Mouse (Mus musculus) brown adipose tissue, adult 24 weeks (tissue): ENCODE data around the gene Dgkz. TPM values are rescaled to one million over a fixed set of nuclear protein-coding genes. Genes with fewer than 3 reads are reported as not detected.

ENCODE experiments used
- H3K27ac ChIP-seq: fragments of 200-500 bp; replicated peaks from 2 replicates; pipeline ENCODE4 v1.5.1; 2012; ENCODE audit warnings: low read depth, mild to moderate bottlenecking, low read length
- H3K4me1 ChIP-seq: fragments of 200-500 bp; 2 replicates; pipeline ENCODE4 v1.6.1; 2012; ENCODE audit warnings: low read length, mixed read lengths; ENCODE audit not compliant: control insufficient read depth, insufficient read depth, insufficient read length
- H3K4me3 ChIP-seq: fragments of 200-500 bp; 2 replicates; pipeline ENCODE4 v1.5.1; 2012; ENCODE audit warnings: low read depth, mild to moderate bottlenecking, low read length, moderate library complexity; ENCODE audit not compliant: insufficient read depth
- polyA plus RNA-seq: library from polyadenylated mRNA; stranded (reverse); fragments of >200 nt; gene quantifications from 2 replicates; pipeline ENCODE4 v1.2.4, GENCODE M21; 2012; ENCODE audit not compliant: missing spikeins, insufficient read depth, insufficient read length

The Dgkz gene
- polyA plus RNA-seq, 1 experiment, result 8.1 TPM

DNA sequence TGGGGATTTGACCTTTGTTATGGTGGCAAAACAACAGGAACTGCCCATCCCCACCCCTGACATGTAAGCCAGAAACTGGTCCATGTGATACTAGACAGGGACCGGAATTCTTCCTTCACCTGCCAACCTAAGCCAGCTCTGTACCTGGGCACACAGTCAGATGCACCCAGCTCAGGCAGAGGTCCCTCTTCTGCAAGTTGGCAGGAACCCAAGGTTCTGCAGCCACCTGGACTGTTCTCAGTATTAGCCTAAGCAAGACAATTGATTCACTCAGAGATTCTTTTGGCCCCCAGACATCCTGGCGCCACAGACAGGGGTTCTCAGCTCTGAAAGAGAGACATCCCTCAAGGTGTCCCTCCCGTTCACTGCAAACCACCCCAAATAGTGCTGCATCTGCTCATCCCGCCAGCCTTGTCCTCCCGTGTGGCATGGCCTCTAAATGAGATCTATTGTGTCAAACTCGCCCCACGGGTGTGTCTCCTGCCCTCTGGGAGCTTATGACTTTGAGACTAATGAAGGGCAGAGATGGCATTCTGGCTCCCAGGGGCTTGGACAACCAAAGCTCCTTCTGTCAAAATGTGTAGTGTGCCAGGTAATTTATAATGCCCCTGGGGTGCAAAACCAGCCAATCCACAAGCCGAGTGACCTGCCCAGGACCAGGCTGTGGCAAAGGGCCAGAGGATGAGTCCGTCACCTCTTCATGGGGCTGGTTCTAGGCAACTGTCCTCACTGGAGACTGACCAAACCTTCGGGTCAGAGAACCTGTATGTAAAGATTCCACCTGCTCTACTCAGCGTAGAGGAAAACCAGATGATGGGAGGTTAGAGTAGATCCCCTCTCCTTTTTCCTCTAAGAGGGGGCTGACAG lies 15.9 kb downstream of the Dgkz start:
- H3K4me1 ChIP-seq, result peaks cover 39% of the 10 kb centered on the region
- H3K4me3 ChIP-seq, result no peak overlapping the region
- peak overlapping the region; percentile 17; the same call in 1 of the 2 replicates for H3K27ac ChIP-seq

GRCm38 (mm10) chr2:91958701-91959457 lies 16.8 kb downstream of the Dgkz start:
- Histone ChIP-seq H3K4me1 (peaks cover 44% of the 10 kb centered on the region), H3K27ac (no peak overlapping the region)

DNA sequence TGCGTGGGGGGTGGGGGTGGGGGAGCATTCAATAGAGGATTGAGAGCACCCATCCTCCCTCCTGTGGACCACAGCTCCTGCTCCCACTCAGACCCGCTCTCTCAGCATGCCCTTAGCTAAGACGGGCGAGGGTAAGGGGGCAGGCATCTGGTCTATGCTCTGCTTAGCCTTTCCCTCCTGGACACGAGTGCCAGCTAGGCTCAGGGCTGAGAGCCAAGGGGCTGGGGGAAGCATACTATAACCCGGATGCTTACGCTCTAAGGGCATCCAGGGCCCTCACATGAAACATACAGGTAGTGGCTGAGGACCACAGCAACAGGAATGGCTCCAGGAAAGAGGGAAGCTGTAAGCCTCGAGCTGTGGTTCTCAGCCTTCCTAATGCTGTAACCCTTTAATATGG lies 17.6 kb downstream of the Dgkz start:
- Histone ChIP-seq H3K4me1 (peaks cover 43% of the 10 kb centered on the region), H3K4me3 (no peak overlapping the region), H3K27ac (no peak overlapping the region)

More at GRCm38 (mm10) chr2:91958701-91959457, 16.8 kb downstream of the Dgkz start:
- no peak overlapping the region for H3K4me3 ChIP-seq

GRCm38 (mm10) chr2:91957096-91957495 lies 18.6 kb downstream of the Dgkz start:
- H3K4me3 ChIP-seq, result no peak overlapping the region
- H3K27ac ChIP-seq, result no peak overlapping the region

GRCm38 (mm10) chr2:91955875-91956274 lies 19.8 kb downstream of the Dgkz start:
- Histone ChIP-seq H3K4me1 (peaks cover 45% of the 10 kb centered on the region), H3K4me3 (no peak overlapping the region), H3K27ac (no peak overlapping the region)

More at GRCm38 (mm10) chr2:91957096-91957495, 18.6 kb downstream of the Dgkz start:
- peaks cover 44% of the 10 kb centered on the region for H3K4me1 ChIP-seq

DNA sequence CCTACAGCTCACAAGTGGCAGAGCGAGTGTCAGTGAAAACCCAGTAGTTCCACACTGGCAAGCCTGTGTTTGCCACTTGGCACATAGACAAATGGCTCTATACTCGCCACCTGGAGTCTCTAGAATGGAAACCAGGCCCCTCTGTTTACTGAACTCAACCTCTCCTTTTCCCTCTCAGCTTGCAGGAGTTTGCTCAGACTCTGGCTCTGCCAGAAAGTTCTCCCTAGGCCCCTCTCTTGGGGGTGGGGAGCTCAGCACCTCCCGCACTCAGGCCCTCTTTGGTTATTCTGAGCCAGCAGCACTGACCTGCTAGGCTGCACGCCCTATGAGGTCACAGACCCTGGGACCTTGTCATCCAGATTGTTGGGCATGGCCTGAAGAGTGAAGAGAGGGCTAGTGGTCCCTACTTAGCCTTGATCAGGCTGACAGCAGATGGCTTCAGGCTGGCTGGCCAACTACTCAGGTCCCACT lies 20.5 kb downstream of the Dgkz start:
- Histone ChIP-seq H3K27ac (0 out of 2 replicates have a peak overlapping the region, but pooled peaks have one; percentile 0), H3K4me1 (peaks cover 48% of the 10 kb centered on the region), H3K4me3 (no peak overlapping the region)

GRCm38 (mm10) chr2:91953825-91954224 lies 21.8 kb downstream of the Dgkz start:
- Histone ChIP-seq H3K4me3 (no peak overlapping the region), H3K4me1 (peaks cover 52% of the 10 kb centered on the region)

DNA sequence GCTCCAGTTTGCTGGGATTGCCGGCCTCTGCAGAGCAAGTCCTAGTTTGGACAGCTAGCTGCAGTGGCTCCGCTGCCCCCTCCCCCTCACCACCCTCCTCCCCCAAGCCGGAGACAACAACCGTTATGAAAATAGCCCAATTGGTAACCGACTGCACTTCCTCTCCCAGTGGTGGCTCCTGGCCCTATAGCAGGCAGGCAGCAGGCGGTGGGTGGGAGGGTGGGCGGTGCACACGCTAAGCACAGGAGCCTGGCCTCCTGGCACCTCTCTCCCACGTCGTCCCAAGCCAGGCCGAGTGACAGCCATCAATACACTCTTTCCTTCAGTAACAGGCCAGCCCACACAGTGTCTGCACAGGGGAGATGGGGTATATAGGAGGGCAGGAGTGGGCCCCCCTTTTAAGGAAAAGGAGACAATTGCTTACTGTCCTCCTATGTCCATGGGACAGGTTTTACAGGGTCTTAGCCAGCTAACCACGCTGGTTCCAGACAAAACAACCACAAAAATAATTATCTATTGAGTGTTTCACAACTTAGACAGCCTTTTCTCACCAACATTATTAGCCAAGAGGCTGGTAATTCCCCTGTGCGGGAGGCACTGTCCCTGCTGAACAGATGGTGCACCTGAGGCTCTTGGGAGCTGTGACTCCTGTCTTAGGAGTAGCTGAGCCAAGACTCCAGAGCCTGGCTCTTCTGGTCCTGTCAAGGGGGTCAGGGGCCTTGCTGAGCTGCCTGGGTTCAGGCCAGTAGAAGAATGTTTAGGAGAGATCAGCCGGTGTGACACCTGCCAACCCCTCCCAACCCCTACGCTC lies 25.2 kb downstream of the Dgkz start:
- peaks cover 54% of the 10 kb centered on the region for H3K4me1 ChIP-seq
- H3K4me3 ChIP-seq, result peak overlapping the region; percentile 54
- peak overlapping the region; percentile 71 for H3K27ac ChIP-seq

More at GRCm38 (mm10) chr2:91953825-91954224, 21.8 kb downstream of the Dgkz start:
- H3K27ac ChIP-seq, result peak overlapping the region; percentile 49

DNA sequence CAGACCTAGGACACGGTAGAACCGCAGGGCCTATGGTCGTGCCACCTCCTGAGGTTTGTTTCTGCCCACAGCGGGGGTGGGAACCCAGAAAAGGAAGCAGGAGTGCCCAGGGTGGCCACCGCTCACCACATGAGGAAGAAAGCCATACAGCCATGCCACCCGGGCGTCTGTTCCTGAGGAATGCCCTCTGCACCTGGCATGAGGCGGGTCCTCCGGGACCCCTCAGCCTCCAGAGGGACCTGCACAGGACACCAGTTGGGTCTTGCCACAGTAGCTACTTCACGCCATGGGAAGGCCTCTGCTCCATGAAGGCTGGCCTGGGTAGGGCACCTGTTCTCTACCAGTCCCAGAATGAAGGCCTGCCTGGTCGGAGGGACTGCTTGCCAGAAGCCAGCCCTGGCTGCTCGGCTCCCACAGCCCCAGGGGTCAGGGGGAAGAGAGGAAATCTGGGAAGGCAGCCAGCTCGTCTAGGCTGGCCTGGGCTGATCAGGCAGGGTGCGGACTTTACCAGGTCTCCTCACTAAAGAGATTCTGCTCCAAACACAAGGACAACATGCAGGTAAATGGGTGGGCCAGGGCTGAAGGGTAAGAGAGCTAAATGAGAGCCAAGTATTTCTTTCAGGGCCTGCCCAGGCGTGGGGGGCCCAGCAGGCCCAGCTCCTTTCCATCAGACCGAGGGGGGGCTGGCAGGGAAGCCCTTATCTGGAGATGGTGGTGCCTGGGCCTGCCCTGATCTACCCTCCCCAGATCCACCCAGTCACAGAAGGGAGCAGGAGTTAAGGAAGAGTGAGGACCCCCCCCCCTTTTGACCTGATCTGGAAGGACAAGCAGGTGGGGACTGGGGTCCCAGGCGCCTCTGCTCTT lies 26.0 kb downstream of the Dgkz start:
- H3K27ac ChIP-seq, result peak overlapping the region; percentile 71

DNA sequence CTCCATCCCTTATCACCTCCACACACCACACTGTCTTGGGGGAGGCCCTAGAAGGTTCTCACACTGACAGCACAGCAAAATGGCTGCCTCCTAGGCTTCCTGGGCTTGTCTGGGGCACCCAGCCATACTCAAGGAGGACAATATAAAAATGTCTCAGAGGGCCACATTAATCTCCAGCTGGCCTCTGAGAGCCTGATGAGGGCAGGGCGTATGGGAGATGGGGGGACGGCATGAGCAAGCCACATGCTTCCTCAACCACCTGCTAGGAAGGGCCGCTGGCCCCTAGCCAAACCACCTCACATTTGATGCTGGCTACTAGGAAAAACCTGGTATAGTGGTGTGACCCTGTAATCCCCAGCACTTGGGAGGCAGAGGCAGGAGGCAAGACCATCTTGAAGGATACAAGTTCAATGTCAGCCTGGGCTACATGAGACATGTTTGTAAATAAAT lies 26.8 kb downstream of the Dgkz start:
- Histone ChIP-seq H3K4me3 (peak overlapping the region; percentile 54; the same call in 1 of the 2 replicates), H3K4me1 (peaks cover 43% of the 10 kb centered on the region), H3K27ac (peak overlapping the region; percentile 71)

More for the DNA sequence above, 26.0 kb downstream of the Dgkz start:
- Histone ChIP-seq H3K4me1 (peaks cover 49% of the 10 kb centered on the region), H3K4me3 (peak overlapping the region; percentile 54)

GRCm38 (mm10) chr2:91948151-91948509 lies 27.5 kb downstream of the Dgkz start:
- H3K4me1 ChIP-seq, result peaks cover 43% of the 10 kb centered on the region
- H3K27ac ChIP-seq, result peak overlapping the region; percentile 58
- peak overlapping the region; percentile 9 for H3K4me3 ChIP-seq

DNA sequence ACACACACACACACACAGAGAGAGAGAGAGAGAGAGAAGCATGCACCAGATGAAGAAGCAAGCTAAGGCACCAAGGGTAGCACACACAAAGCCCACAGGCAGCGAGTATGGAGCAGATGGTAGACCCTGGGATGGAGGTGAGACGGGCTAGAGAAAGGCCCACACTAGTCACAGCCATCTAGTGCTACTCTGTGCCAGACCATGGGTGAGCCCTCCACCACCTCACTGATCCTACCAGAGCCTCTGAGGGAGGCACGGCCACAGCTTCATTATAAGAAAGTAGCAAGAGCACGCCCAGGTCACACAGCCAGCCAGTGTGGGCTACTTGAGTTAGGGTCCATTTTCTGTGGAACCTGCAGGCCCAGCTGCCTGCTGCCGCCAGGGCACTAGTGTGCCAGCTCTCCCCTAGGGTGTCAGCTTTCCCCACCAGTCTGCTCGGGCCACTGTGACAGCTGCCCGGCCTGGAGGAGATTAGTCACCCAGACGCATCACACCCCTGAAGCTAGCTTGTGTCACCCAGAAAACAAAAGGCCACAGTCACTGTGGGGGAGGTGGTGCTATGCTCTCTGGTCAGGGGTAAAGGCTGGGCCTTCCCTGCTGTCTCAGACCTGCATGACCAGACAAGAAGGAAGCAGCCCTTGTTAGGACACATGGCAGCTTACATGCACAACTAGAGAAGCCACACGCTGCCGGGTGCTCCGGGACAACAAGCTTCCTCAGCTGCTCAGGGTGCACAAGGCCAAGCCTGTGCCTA lies 28.1 kb downstream of the Dgkz start:
- H3K4me1 ChIP-seq, result peaks cover 41% of the 10 kb centered on the region
- peak overlapping the region; percentile 58 for H3K27ac ChIP-seq
- peak overlapping the region; percentile 9 for H3K4me3 ChIP-seq

DNA sequence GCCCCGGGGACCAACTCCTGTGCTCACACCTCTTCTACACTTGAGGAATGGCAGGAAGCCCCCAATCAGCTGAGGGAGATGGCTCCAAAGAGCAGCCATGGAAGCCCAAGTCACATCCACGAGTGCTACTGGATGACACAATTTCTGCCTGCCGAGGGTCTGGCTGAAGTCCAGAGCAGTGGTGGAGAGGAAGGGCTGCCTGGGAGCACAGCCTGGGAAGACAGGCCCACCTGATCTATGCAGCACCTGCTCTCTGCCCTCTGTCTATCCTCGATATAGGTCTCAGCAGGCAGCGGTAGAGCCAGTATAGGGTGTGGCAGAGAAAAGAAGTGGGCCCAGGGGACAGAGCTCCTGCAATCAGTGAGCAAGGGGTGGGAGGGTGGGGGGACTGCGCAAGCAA lies 28.8 kb downstream of the Dgkz start:
- Histone ChIP-seq H3K27ac (no peak overlapping the region), H3K4me3 (no peak overlapping the region), H3K4me1 (peaks cover 39% of the 10 kb centered on the region)
